Mouse (Mus musculus): ENCODE data around the gene Eif3d. TPM values are rescaled to one million over a fixed set of nuclear protein-coding genes. Genes with fewer than 3 reads are reported as not detected.

Gene Eif3d
- polyA plus RNA-seq, 1 experiment from 2014 or later = 200 TPM

DNA sequence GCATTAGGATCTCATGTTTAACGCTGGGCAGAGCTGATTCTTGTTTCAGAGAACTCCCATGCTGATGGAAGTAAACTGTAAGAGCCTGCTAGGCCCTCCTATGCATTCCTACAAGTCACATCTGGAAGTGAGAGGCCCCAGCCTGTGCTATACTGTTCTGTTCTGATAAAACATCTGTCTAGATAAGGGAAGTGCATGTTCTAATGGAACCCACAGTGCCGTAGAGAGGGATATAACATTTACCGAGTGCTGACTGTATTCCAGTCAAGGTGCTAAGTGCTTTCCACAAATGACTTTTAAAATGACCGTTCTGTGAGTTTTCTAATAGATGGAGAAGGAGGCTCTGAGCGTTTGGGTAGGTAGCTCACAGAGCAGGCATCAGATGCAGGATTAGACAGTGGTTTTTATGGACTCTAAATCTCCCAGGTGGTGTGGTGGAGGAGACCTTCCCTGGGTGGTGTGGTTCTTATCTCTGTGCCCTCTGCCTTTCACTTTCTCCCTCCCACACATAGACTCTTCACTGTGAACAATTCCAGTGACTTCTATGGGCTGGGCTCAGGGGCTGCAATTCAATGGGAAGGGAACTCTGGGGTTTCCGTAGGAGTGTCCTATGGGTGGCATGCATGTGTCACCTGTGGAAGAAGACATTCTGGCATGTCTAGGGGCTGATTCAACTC lies 3.7 kb upstream of the Eif3d start:
- H3K4me2 ChIP-seq = peak overlapping the region; percentile 70
- H3K9ac ChIP-seq = peak overlapping the region; percentile 68

DNA sequence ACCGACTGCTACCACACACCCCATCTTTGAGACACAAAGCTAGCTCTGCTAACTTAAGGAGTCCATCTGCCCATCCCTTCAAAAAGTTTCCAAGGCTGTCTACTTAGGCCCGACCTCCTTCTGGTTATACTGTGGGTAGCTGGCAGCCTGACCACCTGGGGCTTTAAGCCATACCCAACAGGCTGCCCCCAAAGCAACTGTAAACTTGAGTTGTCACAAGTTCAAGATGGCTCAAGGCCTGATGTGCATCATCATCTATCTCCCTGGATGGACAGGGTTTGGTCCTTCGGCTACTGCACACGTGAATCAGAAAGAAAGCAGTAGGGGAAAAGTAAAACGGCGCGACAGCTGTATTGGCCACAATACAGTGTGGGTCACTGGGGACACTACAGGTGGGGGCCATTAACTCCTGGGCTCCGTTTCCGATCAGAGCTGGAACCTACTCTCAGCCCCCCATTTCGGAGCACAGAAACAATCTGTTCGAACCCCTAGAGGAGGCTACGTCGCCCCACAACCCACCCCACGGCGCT lies 608 bp downstream of the Eif3d start:
- Histone ChIP-seq H3K4me2 (peak overlapping the region; percentile 82), H3K27me3 (no peaks in the 10 kb centered on the region), H3K36me3 (peaks cover 43% of the 10 kb centered on the region), H3K4me1 (replicated peaks) (peaks cover 85% of the 10 kb centered on the region), H3K27ac (peak overlapping the region; percentile 96), H3K4me3 (replicated peaks) (peak overlapping the region; percentile 82), H3K9me3 (replicated peaks) (no peaks in the 10 kb centered on the region), H3K9ac (peak overlapping the region; percentile 92)
- under 1% methylated on average over 15 of the region's 15 CpGs for WGBS (ENCODE audit: insufficient replicate concordance)
- ATAC-seq (ENCODE audit: low read depth) = no peak
- peak; percentile 13 for DNase-seq

More for the DNA sequence above, 3.7 kb upstream of the Eif3d start:
- ATAC-seq (ENCODE audit: low read depth) (peak; percentile 90), DNase-seq (peak; percentile 62)
- peak overlapping the region; percentile 38 for H3K4me3 ChIP-seq (replicated peaks)
- no peaks in the 10 kb centered on the region for H3K27me3 ChIP-seq
- peak overlapping the region; percentile 96 for H3K27ac ChIP-seq
- H3K9me3 ChIP-seq (replicated peaks) = no peaks in the 10 kb centered on the region; the same call in 1 of the 2 replicates
- H3K36me3 ChIP-seq = 0 out of 2 replicates have a peak, but pooled peaks cover under 1% of the 10 kb centered on the region
- 27% methylated on average over 6 of the region's 6 CpGs for WGBS (ENCODE audit: insufficient replicate concordance)
- H3K4me1 ChIP-seq (replicated peaks) = peaks cover 75% of the 10 kb centered on the region

DNA sequence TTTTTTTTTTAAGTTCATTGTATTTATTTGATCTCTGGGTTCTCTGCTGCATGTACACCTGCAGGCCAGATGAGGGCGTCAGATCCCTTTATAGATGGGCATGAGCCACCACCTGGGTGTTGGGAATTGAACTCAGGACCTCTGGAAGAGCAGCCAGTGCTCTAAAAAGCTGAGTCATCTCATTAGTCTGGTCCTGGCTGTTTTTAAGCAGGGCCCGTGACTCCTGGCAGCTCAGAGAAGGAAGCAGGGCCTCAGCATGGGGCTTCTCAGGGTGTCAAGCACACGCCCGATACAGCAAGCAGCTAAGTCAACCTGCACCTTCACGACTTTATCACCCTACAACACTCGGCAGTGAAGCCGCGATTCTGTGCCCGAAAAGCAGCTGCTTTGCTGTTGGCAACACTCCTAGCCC lies 5.5 kb downstream of the Eif3d start:
- peak overlapping the region; percentile 53 for H3K9ac ChIP-seq
- ATAC-seq (ENCODE audit: low read depth) (peak; percentile 90), DNase-seq (peak; percentile 70)
- 39% methylated on average over 9 of the region's 9 CpGs for WGBS (ENCODE audit: insufficient replicate concordance)
- H3K4me2 ChIP-seq = peak overlapping the region; percentile 34
- no peak overlapping the region for H3K4me3 ChIP-seq (replicated peaks)
- peaks cover 92% of the 10 kb centered on the region for H3K36me3 ChIP-seq
- H3K9me3 ChIP-seq (replicated peaks) = no peaks in the 10 kb centered on the region
- H3K27me3 ChIP-seq = no peaks in the 10 kb centered on the region
- H3K4me1 ChIP-seq (replicated peaks) = peaks cover 59% of the 10 kb centered on the region
- H3K27ac ChIP-seq = peak overlapping the region; percentile 96

DNA sequence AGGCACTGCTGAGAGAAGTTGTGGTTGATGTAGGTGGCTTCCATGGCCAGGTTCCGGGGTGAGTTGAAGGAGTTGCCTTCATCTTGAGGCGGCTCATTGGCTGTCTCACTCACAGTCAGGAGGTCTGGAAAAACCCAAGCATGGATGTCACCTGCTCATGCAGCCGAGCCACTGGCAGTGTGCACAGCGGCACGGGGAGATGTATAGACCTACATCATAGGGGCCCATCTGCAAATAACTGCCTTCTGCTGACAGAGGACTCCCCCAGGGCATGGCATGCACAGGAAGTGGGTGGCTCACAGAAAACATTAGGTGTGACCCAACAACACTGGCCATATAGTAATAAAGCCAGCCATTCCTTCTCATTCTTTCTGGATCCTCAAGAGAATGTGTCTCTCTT lies 8.2 kb downstream of the Eif3d start:
- Histone ChIP-seq H3K4me1 (replicated peaks) (peaks cover 55% of the 10 kb centered on the region), H3K9ac (no peak overlapping the region), H3K36me3 (peaks cover 96% of the 10 kb centered on the region), H3K4me3 (replicated peaks) (no peak overlapping the region), H3K27ac (peak overlapping the region; percentile 18; the same call in 1 of the 2 replicates), H3K4me2 (no peak overlapping the region), H3K9me3 (replicated peaks) (no peaks in the 10 kb centered on the region), H3K27me3 (no peaks in the 10 kb centered on the region)
- 92% methylated on average over 5 of the region's 5 CpGs for WGBS (ENCODE audit: insufficient replicate concordance)
- DNase-seq (no peak), ATAC-seq (ENCODE audit: low read depth) (no peak)

DNA sequence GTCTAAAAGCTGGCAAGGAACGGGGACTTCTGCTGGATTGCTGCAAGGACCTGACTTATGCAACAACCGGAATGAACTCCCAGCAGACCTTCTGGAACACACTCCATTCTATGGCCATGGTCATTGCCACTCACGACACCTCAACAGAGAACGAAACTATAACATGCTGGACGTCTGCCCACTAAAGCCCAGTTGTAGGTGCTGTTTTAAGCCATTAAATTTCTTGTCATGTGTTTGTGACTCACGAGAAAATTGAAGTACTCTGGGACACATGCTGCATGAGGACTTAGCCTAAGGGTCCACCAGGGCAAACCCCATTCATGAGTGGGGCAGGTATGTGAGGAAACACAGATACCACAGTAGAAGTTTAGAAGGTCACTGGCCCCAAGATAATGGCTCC lies 9.9 kb downstream of the Eif3d start:
- WGBS (ENCODE audit: insufficient replicate concordance) = 81% methylated on average over 6 of the region's 6 CpGs
- DNase-seq = no peak

DNA sequence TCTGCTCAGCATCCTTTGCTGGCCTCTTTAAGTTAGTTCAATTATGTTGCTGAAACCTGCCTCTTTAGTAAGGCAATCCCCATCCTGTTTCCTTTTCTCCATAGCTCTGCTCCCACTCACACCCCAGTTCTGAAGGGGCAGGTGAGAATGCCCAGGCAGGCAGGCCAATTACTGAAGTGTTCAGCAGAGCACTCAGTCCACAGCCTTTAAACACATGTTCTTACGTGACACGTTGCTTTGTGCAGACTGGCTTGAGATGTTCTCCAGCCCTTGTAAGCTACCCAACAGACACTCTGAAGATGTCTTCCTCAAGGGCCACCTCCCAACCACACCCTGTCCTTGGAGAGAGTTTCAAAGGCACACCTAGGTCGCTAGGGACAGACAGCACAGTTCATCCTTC lies 12.5 kb downstream of the Eif3d start:
- no peak for DNase-seq
- Histone ChIP-seq H3K27ac (no peak overlapping the region; the same call in 1 of the 2 replicates), H3K9me3 (replicated peaks) (no peaks in the 10 kb centered on the region), H3K36me3 (peaks cover 52% of the 10 kb centered on the region), H3K9ac (no peak overlapping the region), H3K27me3 (peaks cover 41% of the 10 kb centered on the region), H3K4me3 (replicated peaks) (no peak overlapping the region), H3K4me1 (replicated peaks) (peaks cover 39% of the 10 kb centered on the region), H3K4me2 (no peak overlapping the region)
- ATAC-seq (ENCODE audit: low read depth) = no peak
- WGBS (ENCODE audit: insufficient replicate concordance) = 52% methylated on average over 3 of the region's 3 CpGs

More for the DNA sequence above, 9.9 kb downstream of the Eif3d start:
- Histone ChIP-seq H3K27ac (no peak overlapping the region), H3K9me3 (replicated peaks) (no peaks in the 10 kb centered on the region), H3K4me1 (replicated peaks) (peaks cover 55% of the 10 kb centered on the region), H3K27me3 (peaks cover 17% of the 10 kb centered on the region), H3K4me3 (replicated peaks) (no peak overlapping the region), H3K36me3 (peaks cover 78% of the 10 kb centered on the region), H3K4me2 (no peak overlapping the region), H3K9ac (no peak overlapping the region)
- ATAC-seq (ENCODE audit: low read depth) = no peak

DNA sequence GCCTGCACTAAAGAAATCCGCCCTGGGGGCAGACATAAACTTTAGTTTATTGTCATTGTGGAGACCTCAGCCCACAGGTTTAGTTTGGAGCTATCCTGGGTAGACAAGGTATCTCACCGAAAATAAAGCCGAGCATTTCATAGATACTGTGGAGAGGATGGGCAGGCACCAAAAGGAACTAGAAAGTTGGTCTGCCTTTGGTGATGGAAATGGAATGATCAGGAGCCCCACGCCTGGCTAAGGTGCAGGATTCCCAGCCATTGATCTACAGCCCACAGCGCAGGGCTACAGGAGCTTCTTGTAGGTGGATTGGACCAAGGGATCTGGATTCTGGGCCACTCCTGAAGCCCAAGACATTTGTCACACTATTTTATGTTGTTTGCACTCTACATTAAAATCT lies 13.0 kb downstream of the Eif3d start:
- DNase-seq (no peak), ATAC-seq (ENCODE audit: low read depth) (no peak)
- Histone ChIP-seq H3K4me1 (replicated peaks) (peaks cover 39% of the 10 kb centered on the region), H3K4me3 (replicated peaks) (no peak overlapping the region), H3K36me3 (peaks cover 47% of the 10 kb centered on the region), H3K27me3 (peaks cover 45% of the 10 kb centered on the region), H3K9ac (no peak overlapping the region), H3K4me2 (no peak overlapping the region), H3K9me3 (replicated peaks) (no peaks in the 10 kb centered on the region), H3K27ac (no peak overlapping the region)
- WGBS (ENCODE audit: insufficient replicate concordance) = 45% methylated on average over 5 of the region's 5 CpGs

DNA sequence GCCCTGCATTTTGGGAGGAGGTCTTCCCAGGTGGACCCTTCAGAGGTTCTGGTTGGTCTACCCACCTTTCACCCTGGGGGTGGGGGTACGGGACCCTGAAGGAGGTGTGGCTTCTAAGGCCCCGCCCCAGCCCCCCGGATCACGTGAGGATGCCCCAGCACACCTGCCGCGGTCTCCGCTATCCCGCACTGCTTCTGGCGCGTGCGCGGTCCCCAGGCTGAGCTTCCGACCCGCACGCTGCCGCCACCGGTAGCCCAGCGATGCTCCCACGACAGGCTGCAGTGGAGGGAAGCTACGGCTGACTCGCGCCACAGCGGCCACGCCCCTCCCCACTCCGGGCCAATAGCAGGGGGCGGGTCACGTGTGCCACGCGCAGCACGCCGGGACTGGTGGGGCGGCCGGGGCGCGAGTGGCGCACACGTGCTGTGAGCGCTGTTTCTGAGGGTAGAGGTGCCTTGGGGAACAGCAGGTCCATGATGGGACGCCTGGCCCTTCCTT lies 14.2 kb downstream of the Eif3d start, which contains the start of gene Foxred2:
TSS of gene Foxred2 (minus strand) at position 319 of the 498 bp plus-strand sequence.
- ATAC-seq (ENCODE audit: low read depth) (peak; percentile 85), DNase-seq (peak; percentile 68)
- H3K9ac ChIP-seq = peak within 1 kb of the TSS; percentile 53
- peaks cover 46% of the 10 kb centered on the region for H3K27me3 ChIP-seq
- under 1% methylated on average over 39 of the region's 39 CpGs for WGBS (ENCODE audit: insufficient replicate concordance)
- H3K4me3 ChIP-seq (replicated peaks) = peak within 1 kb of the TSS; percentile 55
- peaks cover 36% of the 10 kb centered on the region for H3K36me3 ChIP-seq
- H3K4me2 ChIP-seq = peak within 1 kb of the TSS; percentile 76
- H3K4me1 ChIP-seq (replicated peaks) = peaks cover 39% of the 10 kb centered on the region
- no peaks in the 10 kb centered on the region for H3K9me3 ChIP-seq (replicated peaks)
- H3K27ac ChIP-seq = no peak within 1 kb of the TSS

DNA sequence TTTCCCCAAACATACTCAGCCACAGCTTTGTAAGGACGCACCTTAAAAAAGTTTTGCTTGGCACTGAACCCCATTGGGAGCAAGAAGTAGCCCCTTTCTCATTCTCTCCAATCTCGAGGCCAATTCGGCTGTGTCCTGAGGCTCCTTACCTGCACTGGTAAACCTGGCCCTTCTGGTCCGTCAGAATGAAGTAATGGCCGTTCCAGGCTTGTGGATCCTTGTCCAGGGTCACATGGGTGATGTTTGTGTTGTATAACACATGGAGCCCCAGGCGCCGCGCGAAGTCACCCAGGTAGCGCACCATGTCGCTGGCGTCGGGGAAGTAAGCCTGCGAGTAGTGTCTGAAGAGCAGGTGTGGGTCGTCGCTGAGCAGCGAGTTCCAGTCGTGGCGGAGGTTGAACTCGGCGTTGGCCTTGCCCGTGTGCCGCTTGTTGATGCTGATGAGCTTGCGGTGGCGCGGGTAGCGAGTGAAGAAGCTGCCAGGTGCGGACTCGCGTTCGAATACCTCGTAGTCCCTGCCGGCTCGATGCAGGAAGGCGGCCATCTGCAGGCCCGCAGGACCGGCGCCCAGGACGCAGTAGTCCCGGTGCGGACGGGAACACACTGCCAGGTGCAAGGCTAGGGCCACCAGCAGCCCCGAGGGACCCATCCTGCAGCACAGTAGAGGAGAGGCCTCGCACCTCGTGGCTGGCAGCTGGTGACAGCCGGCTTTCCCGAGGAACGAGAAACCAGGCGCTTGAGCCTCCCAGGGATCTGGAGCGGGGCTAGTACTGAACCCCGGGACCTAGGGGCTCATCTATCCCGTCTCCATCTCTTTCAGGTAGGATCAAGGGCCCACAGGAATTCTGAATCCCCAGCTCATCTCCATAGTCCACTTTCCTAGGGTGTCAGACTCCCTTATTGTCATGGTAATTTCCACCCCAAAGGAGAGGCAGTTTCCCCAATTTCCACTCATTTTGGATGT lies 14.9 kb downstream of the Eif3d start:
- WGBS (ENCODE audit: insufficient replicate concordance) = 12% methylated on average over 52 of the region's 52 CpGs
- Histone ChIP-seq H3K36me3 (peaks cover 28% of the 10 kb centered on the region), H3K27me3 (peaks cover 46% of the 10 kb centered on the region), H3K4me2 (peak overlapping the region; percentile 76), H3K4me1 (replicated peaks) (peaks cover 39% of the 10 kb centered on the region), H3K4me3 (replicated peaks) (peak overlapping the region; percentile 55), H3K27ac (no peak overlapping the region), H3K9ac (peak overlapping the region; percentile 53), H3K9me3 (replicated peaks) (no peaks in the 10 kb centered on the region)
- DNase-seq (no peak), ATAC-seq (ENCODE audit: low read depth) (0 out of 2 replicates have a peak, but pooled peaks have one; percentile 10)

DNA sequence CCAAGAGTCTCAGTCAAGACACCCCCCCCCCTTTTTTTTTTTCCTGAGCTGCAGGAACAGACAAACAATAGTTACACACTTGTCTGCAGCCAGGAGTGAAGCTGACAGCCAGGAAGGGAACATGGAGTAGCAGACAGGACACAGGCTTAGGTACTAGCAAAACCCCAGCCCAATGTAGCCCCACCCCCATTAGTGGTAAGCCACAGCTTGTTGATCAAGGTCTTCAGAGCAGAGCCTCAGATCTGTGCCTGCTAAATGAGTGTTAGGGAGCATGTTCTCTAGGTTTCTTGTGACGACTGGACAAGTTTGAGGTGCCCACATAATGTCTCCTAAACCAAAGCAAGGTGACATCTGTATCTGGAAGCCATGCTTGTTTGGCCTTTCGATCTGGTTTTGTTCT lies 16.3 kb downstream of the Eif3d start:
- peaks cover 46% of the 10 kb centered on the region for H3K27me3 ChIP-seq
- H3K4me3 ChIP-seq (replicated peaks) = no peak overlapping the region
- ATAC-seq (ENCODE audit: low read depth) (no peak), DNase-seq (no peak)
- no peaks in the 10 kb centered on the region for H3K9me3 ChIP-seq (replicated peaks)
- WGBS (ENCODE audit: insufficient replicate concordance) = 76% methylated on average over 2 of the region's 2 CpGs
- H3K4me2 ChIP-seq = no peak overlapping the region
- H3K36me3 ChIP-seq = peaks cover 15% of the 10 kb centered on the region
- no peak overlapping the region for H3K27ac ChIP-seq
- H3K4me1 ChIP-seq (replicated peaks) = peaks cover 39% of the 10 kb centered on the region
- no peak overlapping the region for H3K9ac ChIP-seq

DNA sequence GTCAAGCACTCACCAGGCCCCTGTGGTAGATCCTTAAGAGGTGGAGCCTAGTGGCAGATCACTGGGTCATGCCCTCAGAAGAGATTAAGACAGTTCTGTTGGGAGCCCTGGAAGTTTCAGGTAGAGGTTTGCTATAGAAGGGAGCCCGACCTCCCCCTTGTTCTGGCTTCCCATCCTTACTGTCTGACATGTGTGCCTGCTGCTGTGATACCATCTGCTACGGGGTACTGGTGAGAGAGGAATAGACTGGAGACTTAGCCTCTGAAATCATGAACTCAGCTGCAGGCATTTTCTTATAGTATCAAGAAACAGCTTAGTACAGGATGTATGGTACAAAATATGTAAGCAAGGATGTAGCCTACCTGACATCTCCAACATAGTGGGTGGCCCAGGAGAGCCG lies 17.7 kb downstream of the Eif3d start:
- H3K9ac ChIP-seq = no peak overlapping the region
- no peak for DNase-seq
- no peak for ATAC-seq (ENCODE audit: low read depth)
- no peak overlapping the region for H3K4me3 ChIP-seq (replicated peaks)
- H3K36me3 ChIP-seq = peaks cover under 1% of the 10 kb centered on the region; the same call in 1 of the 2 replicates
- H3K27ac ChIP-seq = no peak overlapping the region
- H3K4me2 ChIP-seq = no peak overlapping the region
- WGBS (ENCODE audit: insufficient replicate concordance) = 79% methylated on average over 3 of the region's 3 CpGs
- H3K9me3 ChIP-seq (replicated peaks) = no peaks in the 10 kb centered on the region
- H3K27me3 ChIP-seq = peaks cover 49% of the 10 kb centered on the region
- peaks cover 26% of the 10 kb centered on the region for H3K4me1 ChIP-seq (replicated peaks)

All from liver, embryonic 13.5 days (tissue).